Mouse (Mus musculus): ENCODE measurements at regions not wholly inside any gene's neighbourhood (a gene's known extent, or its start where the extent isn't known, plus 50 kb on each side); places are given as distances from the start of the nearest gene placed in this dataset.

- TF ChIP-seq POLR2A (IDR thresholded peaks at IDR 0.05; ENCODE audit: borderline replicate concordance, insufficient read depth, low read length), result no peak
- TF ChIP-seq CTCF (IDR thresholded peaks at IDR 0.05; ENCODE audit: borderline replicate concordance, insufficient read depth, low read depth, low read length), result no peak
Measured at GRCm38 (mm10) chr9:86109906-86110305, 267.7 kb downstream of the Tpbg start.

Data from cerebellum, adult 2 months (tissue).